Mouse (Mus musculus) embryonic facial prominence, embryonic 14.5 days (tissue): ENCODE data around the gene Nrk. TPM values are rescaled to one million over a fixed set of nuclear protein-coding genes. Genes with fewer than 3 reads are reported as not detected.

Source experiments
- ATAC-seq: fragments of 200-750 bp; cut with Nextera tagmentation; 2 replicates; pipeline ENCODE4 v1.8.0; 2017; ENCODE audit warnings: low read depth, moderate number of reproducible peaks, moderate TSS enrichment
- DNase-seq: peaks from one replicate; pipeline ENCODE4 v3.0.0-alpha.2; 2015; ENCODE audit warnings: low spot score
- H3K27ac ChIP-seq: fragments of 300-500 bp; sonication (generic); replicated peaks from 2 replicates; pipeline ENCODE4 v1.5.1; 2014; ENCODE audit warnings: low read depth, mild to moderate bottlenecking, low read length, moderate library complexity
- H3K27me3 ChIP-seq: fragments of 300-500 bp; sonication (generic); replicated peaks from 2 replicates; pipeline ENCODE4 v1.6.1; 2014; ENCODE audit warnings: low read length; ENCODE audit not compliant: control insufficient read depth, insufficient read depth
- H3K36me3 ChIP-seq: fragments of 300-500 bp; sonication (generic); 2 replicates; pipeline ENCODE4 v1.6.1; 2014; ENCODE audit warnings: low read length, mixed read lengths; ENCODE audit not compliant: control insufficient read depth, insufficient read depth
- H3K4me1 ChIP-seq: fragments of 300-500 bp; sonication (generic); 2 replicates; pipeline ENCODE4 v1.6.1; 2014; ENCODE audit warnings: antibody characterized with exemption, low read length; ENCODE audit not compliant: control insufficient read depth, insufficient read depth
- H3K4me2 ChIP-seq: fragments of 300-500 bp; sonication (generic); 2 replicates; pipeline ENCODE4 v1.6.1; 2014; ENCODE audit warnings: low read depth, mild to moderate bottlenecking, low read length, moderate library complexity, mixed read lengths
- H3K4me3 ChIP-seq: fragments of 300-500 bp; sonication (generic); 2 replicates; pipeline ENCODE4 v1.5.1; 2014; ENCODE audit warnings: low read depth, mild to moderate bottlenecking, low read length
- H3K9ac ChIP-seq: fragments of 300-500 bp; sonication (generic); 2 replicates; pipeline ENCODE4 v1.6.1; 2014; ENCODE audit warnings: low read depth, mild to moderate bottlenecking, low read length, moderate library complexity, mixed read lengths
- H3K9me3 ChIP-seq: fragments of 300-500 bp; sonication (generic); 2 replicates; pipeline ENCODE4 v1.6.1; 2016; ENCODE audit warnings: low read length; ENCODE audit not compliant: control insufficient read depth
- WGBS: fragments of 180-500 bp; shearing (Covaris S2); extraction: QIAGEN DNeasy Blood & Tissue Kit; methylation state at CpG from one replicate; pipeline ENCODE4 v1.1.7; 2014; 5-methylcytosine and 5-hydroxymethylcytosine counted together
- polyA plus RNA-seq: library from polyadenylated mRNA; unstranded; fragments of >200 nt; fragmentation: Nextera tagmentation; extraction: Ambion mirVana; gene quantifications from 2 replicates; pipeline ENCODE4 v1.2.1, GENCODE M21; 2014

The Nrk gene
- polyA plus RNA-seq, 1 experiment from 2014 or later = 104 TPM

GRCm38 (mm10) chrX:139016540-139016939 lies 102.3 kb downstream of the Nrk start:
- no peak overlapping the region for H3K27ac ChIP-seq
- no peaks in the 10 kb centered on the region for H3K9me3 ChIP-seq
- 41% methylated on average over 1 of the region's 1 CpGs for WGBS
- DNase-seq = peak; percentile 13
- no peak overlapping the region for H3K4me3 ChIP-seq
- H3K36me3 ChIP-seq = no peaks in the 10 kb centered on the region
- H3K27me3 ChIP-seq = no peaks in the 10 kb centered on the region
- no peaks in the 10 kb centered on the region for H3K4me1 ChIP-seq
- ATAC-seq = no peak
- H3K9ac ChIP-seq = no peak overlapping the region
- H3K4me2 ChIP-seq = no peak overlapping the region

GRCm38 (mm10) chrX:139026532-139027097 lies 112.4 kb downstream of the Nrk start:
- no peak overlapping the region for H3K4me3 ChIP-seq
- no peaks in the 10 kb centered on the region for H3K36me3 ChIP-seq
- ATAC-seq (no peak), DNase-seq (peak; percentile 34)
- no peaks in the 10 kb centered on the region; the same call in 1 of the 2 replicates for H3K27me3 ChIP-seq
- 53% methylated on average over 3 of the region's 3 CpGs for WGBS
- H3K4me1 ChIP-seq = no peaks in the 10 kb centered on the region
- H3K9me3 ChIP-seq = no peaks in the 10 kb centered on the region
- no peak overlapping the region for H3K9ac ChIP-seq
- no peak overlapping the region for H3K27ac ChIP-seq
- no peak overlapping the region for H3K4me2 ChIP-seq

DNA sequence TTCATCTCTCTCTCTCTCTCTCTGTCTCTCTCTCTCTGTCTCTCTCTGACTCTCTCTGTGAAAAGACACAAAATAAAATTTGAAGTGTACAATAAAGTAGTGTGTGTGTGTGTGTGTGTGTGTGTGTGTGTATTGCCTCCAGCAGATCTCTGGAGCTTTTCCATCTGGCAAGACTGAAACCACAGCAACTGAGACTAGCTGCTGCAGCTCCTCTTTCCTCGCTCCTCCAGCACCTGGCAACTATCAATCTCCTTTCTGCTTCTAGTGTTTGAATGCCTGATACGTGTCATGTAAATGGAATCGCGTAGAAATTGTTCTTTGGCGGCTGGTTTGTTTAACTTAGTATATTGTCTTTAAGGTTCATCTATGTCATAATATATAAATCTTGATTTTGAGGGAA lies 113.1 kb downstream of the Nrk start:
- no peaks in the 10 kb centered on the region; the same call in 1 of the 2 replicates for H3K27me3 ChIP-seq
- H3K27ac ChIP-seq = 0 out of 2 replicates have a peak overlapping the region, but pooled peaks have one; percentile 6
- DNase-seq (peak; percentile 78), ATAC-seq (no peak)
- H3K4me3 ChIP-seq = no peak overlapping the region
- no peaks in the 10 kb centered on the region for H3K9me3 ChIP-seq
- no peak overlapping the region for H3K4me2 ChIP-seq
- no peaks in the 10 kb centered on the region for H3K36me3 ChIP-seq
- 37% methylated on average over 5 of the region's 5 CpGs for WGBS
- H3K4me1 ChIP-seq = no peaks in the 10 kb centered on the region
- no peak overlapping the region for H3K9ac ChIP-seq

- no peak overlapping the region for H3K4me3 ChIP-seq
- H3K27me3 ChIP-seq = no peaks in the 10 kb centered on the region; the same call in 1 of the 2 replicates
- H3K4me1 ChIP-seq = no peaks in the 10 kb centered on the region
- H3K27ac ChIP-seq = 0 out of 2 replicates have a peak overlapping the region, but pooled peaks have one; percentile 6
- H3K4me2 ChIP-seq = no peak overlapping the region
- peak; percentile 20 for DNase-seq
- no peak overlapping the region for H3K9ac ChIP-seq
- WGBS = 49% methylated on average over 6 of the region's 6 CpGs
- H3K9me3 ChIP-seq = no peaks in the 10 kb centered on the region
- H3K36me3 ChIP-seq = no peaks in the 10 kb centered on the region
- no peak for ATAC-seq
These were observed 113.7 kb downstream of the Nrk start for GRCm38 (mm10) chrX:139027909-139028308.

- Histone ChIP-seq H3K4me1 (no peaks in the 10 kb centered on the region), H3K4me3 (no peak overlapping the region), H3K4me2 (no peak overlapping the region), H3K36me3 (no peaks in the 10 kb centered on the region), H3K9me3 (no peaks in the 10 kb centered on the region), H3K27me3 (peaks cover 5% of the 10 kb centered on the region; the same call in 1 of the 2 replicates), H3K9ac (no peak overlapping the region), H3K27ac (no peak overlapping the region)
- WGBS = 92% methylated on average over 1 of the region's 1 CpGs
- ATAC-seq (no peak), DNase-seq (no peak)
These were observed 123.4 kb downstream of the Nrk start for GRCm38 (mm10) chrX:139037666-139038065.

GRCm38 (mm10) chrX:139039314-139039713 lies 125.1 kb downstream of the Nrk start:
- ATAC-seq (no peak), DNase-seq (no peak)
- no peak overlapping the region for H3K4me2 ChIP-seq
- H3K4me3 ChIP-seq = no peak overlapping the region
- 60% methylated on average over 2 of the region's 2 CpGs for WGBS
- no peaks in the 10 kb centered on the region for H3K27me3 ChIP-seq
- no peak overlapping the region for H3K27ac ChIP-seq
- H3K36me3 ChIP-seq = no peaks in the 10 kb centered on the region
- no peaks in the 10 kb centered on the region for H3K4me1 ChIP-seq
- no peak overlapping the region for H3K9ac ChIP-seq
- H3K9me3 ChIP-seq = no peaks in the 10 kb centered on the region

DNA sequence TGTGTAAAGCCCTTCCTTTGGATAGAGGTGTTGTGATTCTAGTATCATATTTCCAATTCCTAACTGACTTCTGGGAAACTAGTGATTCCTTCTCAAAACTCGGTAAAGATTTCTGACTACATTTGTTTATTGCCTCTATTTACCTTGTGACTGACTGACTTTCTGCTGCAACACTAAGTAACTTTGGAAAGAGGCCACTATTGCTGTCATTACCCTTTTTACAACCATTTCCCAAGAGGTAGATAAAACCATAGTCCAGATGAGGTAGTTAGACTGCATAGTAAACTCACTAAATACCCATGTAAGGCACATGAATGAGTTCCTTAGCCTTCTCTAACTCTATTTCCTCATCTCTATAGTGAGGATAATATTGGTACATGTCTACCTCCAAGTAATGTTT lies 126.9 kb downstream of the Nrk start:
- Histone ChIP-seq H3K4me1 (no peaks in the 10 kb centered on the region), H3K27me3 (no peaks in the 10 kb centered on the region), H3K27ac (no peak overlapping the region), H3K4me3 (no peak overlapping the region), H3K9ac (no peak overlapping the region), H3K9me3 (no peaks in the 10 kb centered on the region), H3K4me2 (no peak overlapping the region), H3K36me3 (no peaks in the 10 kb centered on the region)
- DNase-seq = no peak
- no peak for ATAC-seq
- 74% methylated on average over 1 of the region's 1 CpGs for WGBS

DNA sequence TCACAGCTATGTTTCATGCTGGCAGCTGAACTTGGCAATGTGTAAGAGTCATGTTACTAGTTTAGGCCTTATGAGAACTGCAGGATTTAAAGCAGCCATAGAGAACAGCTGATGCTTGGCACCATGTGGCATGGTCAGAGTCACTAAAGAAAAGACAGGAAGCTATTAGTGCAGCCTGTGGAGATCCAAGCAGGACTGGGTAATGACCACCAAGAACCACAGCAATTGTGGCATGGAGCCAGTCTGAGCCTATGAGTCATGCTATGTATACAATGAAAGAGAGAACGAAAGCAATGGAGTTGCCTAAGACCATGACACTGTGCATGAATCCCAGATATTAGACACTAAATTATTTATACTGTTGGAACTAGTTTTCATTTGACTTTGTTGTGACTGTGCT lies 137.7 kb downstream of the Nrk start:
- H3K9me3 ChIP-seq = no peaks in the 10 kb centered on the region
- 70% methylated on average over 1 of the region's 1 CpGs for WGBS
- H3K4me2 ChIP-seq = no peak overlapping the region
- no peak overlapping the region for H3K27ac ChIP-seq
- peak; percentile 20 for DNase-seq
- no peak overlapping the region for H3K4me3 ChIP-seq
- no peaks in the 10 kb centered on the region; the same call in 1 of the 2 replicates for H3K27me3 ChIP-seq
- no peak overlapping the region for H3K9ac ChIP-seq
- H3K36me3 ChIP-seq = no peaks in the 10 kb centered on the region
- no peaks in the 10 kb centered on the region for H3K4me1 ChIP-seq
- ATAC-seq = no peak; the same call in 1 of the 2 replicates

GRCm38 (mm10) chrX:139053149-139053548 lies 138.9 kb downstream of the Nrk start:
- no peak overlapping the region for H3K9ac ChIP-seq
- no peak for DNase-seq
- WGBS = 80% methylated on average over 1 of the region's 1 CpGs
- H3K9me3 ChIP-seq = no peaks in the 10 kb centered on the region
- H3K36me3 ChIP-seq = no peaks in the 10 kb centered on the region
- H3K27ac ChIP-seq = no peak overlapping the region
- H3K4me1 ChIP-seq = no peaks in the 10 kb centered on the region
- no peak overlapping the region for H3K4me2 ChIP-seq
- no peak overlapping the region for H3K4me3 ChIP-seq
- H3K27me3 ChIP-seq = no peaks in the 10 kb centered on the region; the same call in 1 of the 2 replicates
- ATAC-seq = no peak
